Mouse (Mus musculus) neural tube, embryonic 11.5 days (tissue): ENCODE measurements around the gene M6pr. TPM values are rescaled to one million over a fixed set of nuclear protein-coding genes. Genes with fewer than 3 reads are reported as not detected.

Source experiments
- ATAC-seq: fragments of 200-750 bp; cut with Nextera tagmentation; 2 replicates; pipeline ENCODE4 v1.8.0; 2017; ENCODE audit warnings: moderate number of reproducible peaks, mild to moderate bottlenecking, moderate TSS enrichment, moderate library complexity; ENCODE audit not compliant: insufficient read depth, low FRiP score, low TSS enrichment
- DNase-seq: peaks from one replicate; pipeline ENCODE4 v3.0.0-alpha.2; 2015; ENCODE audit warnings: low spot score
- H3K27ac ChIP-seq: fragments of 300-500 bp; sonication (generic); 2 replicates; pipeline ENCODE4 v1.5.1; 2014; ENCODE audit warnings: low read depth, mild to moderate bottlenecking, low read length
- H3K27me3 ChIP-seq: fragments of 300-500 bp; sonication (generic); 2 replicates; pipeline ENCODE4 v1.6.1; 2014; ENCODE audit warnings: mild to moderate bottlenecking, low read length, mixed read lengths; ENCODE audit not compliant: control insufficient read depth, insufficient read depth
- H3K36me3 ChIP-seq: fragments of 300-500 bp; sonication (generic); 2 replicates; pipeline ENCODE4 v1.6.1; 2014; ENCODE audit warnings: mild to moderate bottlenecking, low read length, moderate library complexity, mixed read lengths; ENCODE audit not compliant: control insufficient read depth, insufficient read depth
- H3K4me1 ChIP-seq: fragments of 300-500 bp; sonication (generic); 2 replicates; pipeline ENCODE4 v1.6.1; 2014; ENCODE audit warnings: low read length, mixed read lengths; ENCODE audit not compliant: control insufficient read depth, insufficient read depth
- H3K4me2 ChIP-seq: fragments of 300-500 bp; sonication (generic); 2 replicates; pipeline ENCODE4 v1.6.1; 2014; ENCODE audit warnings: low read depth, mild to moderate bottlenecking, moderate library complexity
- H3K4me3 ChIP-seq: fragments of 300-500 bp; sonication (generic); 2 replicates; pipeline ENCODE4 v1.5.1; 2014; ENCODE audit warnings: low read depth, low read length
- H3K9ac ChIP-seq: fragments of 300-500 bp; sonication (generic); 2 replicates; pipeline ENCODE4 v1.6.1; 2014; ENCODE audit warnings: mild to moderate bottlenecking, low read length
- H3K9me3 ChIP-seq: fragments of 300-500 bp; sonication (generic); 2 replicates; pipeline ENCODE4 v1.6.1; 2016; ENCODE audit warnings: low read length; ENCODE audit not compliant: control insufficient read depth
- WGBS: fragments of 180-500 bp; shearing (Covaris S2); extraction: QIAGEN DNeasy Blood & Tissue Kit; methylation state at CpG from one replicate; pipeline ENCODE4 v1.1.7; 2014; 5-methylcytosine and 5-hydroxymethylcytosine counted together
- polyA plus RNA-seq: library from polyadenylated mRNA; unstranded; fragments of >200 nt; fragmentation: Nextera tagmentation; extraction: Ambion mirVana; gene quantifications from 2 replicates; pipeline ENCODE4 v1.2.1, GENCODE M21; 2014

M6pr gene
- polyA plus RNA-seq, 1 experiment from 2014 or later, result 89.8 TPM

- WGBS, result 93% methylated on average over 9 of the region's 9 CpGs
- no peaks in the 10 kb centered on the region for H3K27me3 ChIP-seq
- no peak for DNase-seq
- no peaks in the 10 kb centered on the region for H3K36me3 ChIP-seq
- no peak overlapping the region for H3K27ac ChIP-seq
- no peak overlapping the region for H3K4me3 ChIP-seq
- no peaks in the 10 kb centered on the region; the same call in 1 of the 2 replicates for H3K4me1 ChIP-seq
- H3K9ac ChIP-seq, result no peak overlapping the region
- no peak overlapping the region for H3K4me2 ChIP-seq
- no peak for ATAC-seq
- H3K9me3 ChIP-seq, result no peaks in the 10 kb centered on the region
Measured at GRCm38 (mm10) chr6:122293796-122294195, 14.7 kb upstream of the M6pr start.

- Histone ChIP-seq H3K27me3 (no peaks in the 10 kb centered on the region), H3K4me1 (no peaks in the 10 kb centered on the region; the same call in 1 of the 2 replicates), H3K9ac (no peak overlapping the region), H3K4me3 (no peak overlapping the region), H3K27ac (no peak overlapping the region), H3K9me3 (no peaks in the 10 kb centered on the region), H3K36me3 (no peaks in the 10 kb centered on the region), H3K4me2 (no peak overlapping the region)
- ATAC-seq, result no peak
- 79% methylated on average over 3 of the region's 3 CpGs for WGBS
- DNase-seq, result no peak
Measured at GRCm38 (mm10) chr6:122294290-122294689, 14.2 kb upstream of the M6pr start.

DNA sequence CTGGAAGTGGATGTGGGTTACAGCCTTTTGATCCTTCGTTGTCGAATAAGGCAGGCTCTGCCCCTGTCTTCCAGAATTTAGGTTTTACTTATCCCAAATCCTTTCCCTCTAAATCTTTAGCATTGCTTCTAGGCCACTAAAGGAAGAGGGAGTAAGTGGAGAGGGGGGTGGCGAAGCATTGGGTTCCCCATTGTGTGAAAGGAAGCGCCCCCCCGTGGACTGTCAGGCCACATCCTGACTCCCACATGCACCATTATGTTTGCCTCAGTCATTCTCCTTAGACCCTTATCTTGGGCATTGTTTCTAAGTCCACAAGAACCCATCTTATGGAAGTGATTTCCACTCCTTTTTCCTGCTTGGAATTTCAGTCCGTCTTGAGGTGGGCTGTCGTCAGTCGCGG, 13.3 kb upstream of the M6pr start:
- H3K9ac ChIP-seq, result no peak overlapping the region
- ATAC-seq, result no peak
- no peak overlapping the region for H3K27ac ChIP-seq
- no peak overlapping the region for H3K4me2 ChIP-seq
- H3K4me1 ChIP-seq, result no peaks in the 10 kb centered on the region; the same call in 1 of the 2 replicates
- no peak for DNase-seq
- 58% methylated on average over 9 of the region's 9 CpGs for WGBS
- H3K9me3 ChIP-seq, result no peaks in the 10 kb centered on the region
- H3K36me3 ChIP-seq, result no peaks in the 10 kb centered on the region
- H3K4me3 ChIP-seq, result no peak overlapping the region
- no peaks in the 10 kb centered on the region for H3K27me3 ChIP-seq

- H3K4me2 ChIP-seq, result peak overlapping the region; percentile 59
- ATAC-seq (no peak), DNase-seq (no peak)
- peak overlapping the region; percentile 41 for H3K4me3 ChIP-seq
- H3K9ac ChIP-seq, result peak overlapping the region; percentile 85
- no peak overlapping the region for H3K27ac ChIP-seq
- 42% methylated on average over 3 of the region's 3 CpGs for WGBS
- H3K36me3 ChIP-seq, result no peaks in the 10 kb centered on the region
- no peaks in the 10 kb centered on the region for H3K27me3 ChIP-seq
- H3K9me3 ChIP-seq, result no peaks in the 10 kb centered on the region
- no peaks in the 10 kb centered on the region; the same call in 1 of the 2 replicates for H3K4me1 ChIP-seq
Measured at GRCm38 (mm10) chr6:122296918-122297278, 11.6 kb upstream of the M6pr start.

GRCm38 (mm10) chr6:122297279-122298222, 11.0 kb upstream of the M6pr start:
- Histone ChIP-seq H3K27ac (peak overlapping the region; percentile 29; the same call in 1 of the 2 replicates), H3K9ac (peak overlapping the region; percentile 85), H3K27me3 (no peaks in the 10 kb centered on the region), H3K4me3 (peak overlapping the region; percentile 41), H3K4me2 (peak overlapping the region; percentile 59), H3K4me1 (no peaks in the 10 kb centered on the region; the same call in 1 of the 2 replicates), H3K36me3 (no peaks in the 10 kb centered on the region), H3K9me3 (no peaks in the 10 kb centered on the region)
- ATAC-seq (peak; percentile 70), DNase-seq (peak; percentile 59)
- WGBS, result 7% methylated on average over 25 of the region's 25 CpGs

DNA sequence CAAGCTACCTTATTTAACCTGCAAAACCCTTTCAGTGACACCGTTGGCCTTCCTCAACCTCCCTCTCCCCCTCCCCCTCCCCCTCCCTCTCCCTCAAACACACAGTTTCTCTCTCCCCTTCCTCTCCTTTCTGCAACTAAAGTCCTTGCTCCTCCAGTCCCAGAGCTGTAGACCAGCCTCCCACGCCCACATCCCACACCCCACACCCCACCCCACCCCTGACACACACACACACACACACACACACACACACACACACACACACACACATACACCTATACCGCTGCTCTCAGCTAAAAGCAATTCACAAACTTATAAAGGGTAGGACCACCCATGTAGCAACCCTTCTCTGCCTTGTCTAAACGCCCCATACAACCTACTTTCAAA, 10.3 kb upstream of the M6pr start:
- Histone ChIP-seq H3K9ac (no peak overlapping the region), H3K4me1 (no peaks in the 10 kb centered on the region; the same call in 1 of the 2 replicates), H3K4me2 (no peak overlapping the region), H3K27ac (no peak overlapping the region), H3K27me3 (no peaks in the 10 kb centered on the region), H3K36me3 (no peaks in the 10 kb centered on the region), H3K4me3 (no peak overlapping the region), H3K9me3 (no peaks in the 10 kb centered on the region)
- no peak for DNase-seq
- ATAC-seq, result no peak
- 67% methylated on average over 4 of the region's 4 CpGs for WGBS

- no peak overlapping the region for H3K4me2 ChIP-seq
- no peak overlapping the region for H3K4me3 ChIP-seq
- WGBS, result 85% methylated on average over 3 of the region's 3 CpGs
- no peak overlapping the region for H3K9ac ChIP-seq
- H3K27me3 ChIP-seq, result no peaks in the 10 kb centered on the region
- ATAC-seq (no peak), DNase-seq (no peak)
- no peaks in the 10 kb centered on the region for H3K9me3 ChIP-seq
- H3K36me3 ChIP-seq, result no peaks in the 10 kb centered on the region
- H3K4me1 ChIP-seq, result no peaks in the 10 kb centered on the region; the same call in 1 of the 2 replicates
- no peak overlapping the region for H3K27ac ChIP-seq
Measured at GRCm38 (mm10) chr6:122299621-122300133, 8.8 kb upstream of the M6pr start.

- WGBS, result 65% methylated on average over 1 of the region's 1 CpGs
- DNase-seq (no peak), ATAC-seq (no peak)
- no peaks in the 10 kb centered on the region for H3K27me3 ChIP-seq
- H3K36me3 ChIP-seq, result no peaks in the 10 kb centered on the region
- no peak overlapping the region for H3K9ac ChIP-seq
- no peak overlapping the region for H3K4me2 ChIP-seq
- H3K4me3 ChIP-seq, result no peak overlapping the region
- H3K27ac ChIP-seq, result no peak overlapping the region
- no peaks in the 10 kb centered on the region for H3K9me3 ChIP-seq
- no peaks in the 10 kb centered on the region for H3K4me1 ChIP-seq
Measured at GRCm38 (mm10) chr6:122302121-122302520, 6.4 kb upstream of the M6pr start.

DNA sequence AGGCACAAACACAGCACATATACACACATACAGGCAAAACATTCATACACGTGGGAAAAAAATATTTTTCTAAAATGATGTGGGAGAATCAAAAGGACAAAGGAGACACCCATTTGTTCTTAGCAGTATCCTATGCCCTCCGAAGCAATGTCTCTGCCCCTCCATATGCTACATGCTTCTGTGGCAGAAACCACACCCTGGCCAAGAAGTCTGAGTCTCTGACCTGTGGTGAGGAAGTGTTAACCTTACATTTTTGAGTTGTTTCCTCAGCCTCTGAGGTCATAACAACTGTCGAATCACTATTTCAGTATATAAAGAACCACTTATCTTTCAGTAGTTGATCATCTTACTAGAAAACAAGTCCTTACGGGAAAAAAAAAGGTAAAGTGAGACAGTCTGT, 5.9 kb upstream of the M6pr start:
- 85% methylated on average over 4 of the region's 4 CpGs for WGBS

More for the DNA sequence above, 5.9 kb upstream of the M6pr start:
- no peak overlapping the region for H3K9ac ChIP-seq
- H3K27ac ChIP-seq, result no peak overlapping the region
- no peaks in the 10 kb centered on the region for H3K27me3 ChIP-seq
- no peak for ATAC-seq
- no peak overlapping the region for H3K4me2 ChIP-seq
- no peak overlapping the region for H3K4me3 ChIP-seq
- no peaks in the 10 kb centered on the region for H3K9me3 ChIP-seq
- no peaks in the 10 kb centered on the region for H3K36me3 ChIP-seq
- no peaks in the 10 kb centered on the region for H3K4me1 ChIP-seq
- no peak for DNase-seq
